Mouse (Mus musculus) right cerebral cortex, postnatal 10 days (tissue): ENCODE data around the gene Wdr78.

ENCODE experiments used
- DNase-seq, 2 experiments: peaks; one replicate each; pipeline ENCODE4 v3.0.0; 2021; ENCODE audit warnings: low spot score in 2 of 2

The Wdr78 gene

DNA sequence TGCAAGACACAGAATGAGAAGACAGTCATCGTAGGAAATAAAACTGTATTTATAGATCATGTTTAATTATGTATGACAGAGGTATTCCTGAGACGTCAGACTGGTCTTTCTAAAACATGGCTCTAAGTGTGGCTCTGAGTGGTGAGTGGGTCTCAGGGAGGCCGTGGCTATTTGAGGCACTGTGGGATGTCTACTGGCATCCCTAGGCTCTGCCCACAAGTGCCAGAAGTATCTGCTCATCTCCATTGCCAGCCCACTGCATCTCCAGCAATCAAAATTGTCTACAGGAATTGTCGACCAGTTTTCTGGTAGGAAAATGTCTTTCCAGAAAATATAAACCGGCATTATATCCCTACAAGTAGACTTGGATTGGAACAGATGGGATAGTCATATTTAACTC is 57.4 kb downstream of the Wdr78 start:
- DNase-seq: no peak

DNA sequence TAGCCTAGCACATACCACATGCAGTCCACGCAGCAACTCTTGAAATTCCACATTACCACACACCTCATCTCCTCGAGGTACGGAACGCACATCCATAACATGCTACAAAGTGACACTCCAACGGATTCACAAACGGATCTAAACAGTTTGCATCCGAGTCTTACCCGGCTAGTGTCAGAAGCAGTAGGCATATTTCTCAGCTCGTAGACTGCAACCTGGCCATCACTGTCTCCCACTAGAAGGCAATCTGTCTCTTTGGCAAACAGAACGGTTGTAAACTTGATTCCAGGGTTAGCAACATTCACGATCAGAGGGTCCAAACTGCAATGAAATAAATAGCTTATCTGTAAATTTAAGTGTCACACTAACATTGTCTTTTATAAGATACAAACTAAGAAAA is 66.3 kb downstream of the Wdr78 start:
- no peak for DNase-seq

DNA sequence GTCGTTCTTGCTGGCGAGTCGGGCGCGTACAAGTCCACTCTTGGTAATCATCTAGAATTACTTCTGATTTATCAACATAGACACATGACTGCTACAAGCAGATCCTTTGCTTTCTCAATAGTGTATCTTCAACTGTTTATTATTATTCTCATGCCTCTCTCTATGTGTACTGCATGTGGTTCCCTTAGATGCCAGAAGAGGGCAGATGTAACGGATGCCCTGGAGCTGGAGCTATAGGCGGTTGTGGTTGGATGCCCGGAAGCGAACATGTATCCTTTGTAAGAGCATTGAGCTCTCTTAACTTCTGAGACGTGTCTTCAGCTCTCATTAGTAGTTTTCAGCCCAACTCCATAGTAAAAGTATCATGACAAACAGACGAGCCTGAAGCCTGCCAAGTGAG is 71.4 kb downstream of the Wdr78 start:
- DNase-seq: no peak

DNA sequence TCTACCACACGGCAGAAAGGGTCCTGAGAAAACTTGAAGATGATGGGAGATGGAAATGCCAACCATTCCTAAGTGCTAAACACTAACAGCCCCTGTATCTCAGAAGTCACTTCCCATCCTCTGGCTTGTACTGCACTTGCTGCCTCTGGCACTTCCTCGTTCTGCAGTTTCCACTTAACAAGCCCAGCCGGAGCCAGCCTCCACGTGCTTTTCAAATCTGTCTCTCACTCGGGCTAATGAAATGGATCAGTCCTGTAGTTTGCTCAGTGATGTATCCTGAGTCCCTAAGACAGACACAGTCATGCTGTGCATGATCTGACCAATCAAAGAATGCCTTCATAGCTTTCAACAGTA is 74.5 kb downstream of the Wdr78 start:
- DNase-seq: no peak

DNA sequence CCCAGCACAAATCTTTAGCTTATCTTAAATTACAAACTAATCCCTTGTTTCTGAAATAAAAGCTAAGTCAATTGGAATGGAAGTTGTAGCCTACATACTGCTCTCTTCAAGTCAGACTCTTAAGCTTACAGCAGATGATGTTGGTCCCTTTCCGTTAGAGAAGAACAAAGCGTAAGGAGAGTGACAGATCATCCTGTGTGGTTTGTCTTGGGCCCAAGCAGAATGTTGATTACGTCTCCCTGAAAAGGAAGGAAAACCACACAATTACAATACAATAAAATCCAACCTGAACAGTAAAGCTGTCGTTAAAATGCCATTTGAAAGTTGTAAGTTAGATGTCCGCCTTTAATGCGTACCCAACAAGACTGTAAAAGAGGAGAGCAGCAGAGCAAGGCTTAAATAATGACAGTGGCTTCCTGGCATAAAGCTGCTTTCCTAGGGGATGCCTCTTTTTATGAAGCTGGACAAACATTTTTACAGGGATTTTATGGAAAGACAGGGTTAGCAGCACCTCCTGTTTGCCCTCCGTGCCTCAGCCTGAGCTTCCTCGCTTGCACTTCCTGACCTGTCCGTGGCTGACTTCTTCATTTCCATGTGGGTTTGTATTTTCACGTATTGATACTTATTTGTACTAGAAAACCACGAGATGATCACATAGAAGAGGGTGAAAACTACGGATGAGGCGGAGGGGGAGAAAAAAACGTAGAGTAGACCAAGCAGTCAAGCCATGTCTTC is 75.1 kb downstream of the Wdr78 start:
- DNase-seq: no peak

DNA sequence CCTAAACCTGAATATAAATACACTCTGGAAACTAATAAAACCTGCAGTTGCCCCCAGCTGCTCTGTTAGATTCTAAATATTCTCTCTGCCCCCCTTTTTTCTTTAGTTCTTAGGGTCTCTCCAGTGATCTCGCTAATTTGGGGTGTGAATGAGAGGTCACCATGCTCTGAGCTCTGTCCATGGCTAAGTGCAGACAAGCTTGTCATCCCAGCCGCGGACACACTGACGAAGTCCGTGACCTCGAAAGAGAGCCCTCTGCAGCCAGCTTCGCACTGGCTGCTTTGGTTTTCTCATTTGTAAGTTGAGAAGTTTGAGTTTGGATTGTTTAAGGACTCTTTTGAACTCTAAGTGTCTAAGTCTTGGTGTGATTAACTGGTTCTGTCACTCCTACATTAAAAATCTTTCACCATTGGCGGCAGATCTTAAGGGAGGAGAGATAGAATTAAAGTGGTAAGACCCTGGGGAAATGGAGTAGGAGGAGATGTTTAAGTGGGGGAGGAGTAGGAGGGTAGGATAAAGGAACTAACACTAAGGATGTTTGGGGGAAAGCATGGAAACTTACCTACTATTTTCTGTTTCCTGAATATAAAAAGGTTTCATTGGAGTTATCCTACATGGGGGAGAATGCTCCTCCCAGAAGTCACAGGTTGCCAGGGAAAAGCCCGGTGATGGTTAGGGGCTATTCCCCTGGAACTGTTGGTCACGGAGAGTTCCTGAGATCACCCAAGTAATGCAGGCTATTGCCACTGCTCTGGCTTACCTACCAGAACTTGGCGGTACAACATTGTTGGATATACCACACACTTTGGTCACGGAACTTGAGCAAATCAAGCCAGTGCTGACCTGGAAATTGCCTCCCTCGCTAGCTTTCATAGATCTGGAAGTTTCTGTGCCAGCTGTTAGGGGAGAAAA is 85.9 kb downstream of the Wdr78 start:
- no peak for DNase-seq

DNA sequence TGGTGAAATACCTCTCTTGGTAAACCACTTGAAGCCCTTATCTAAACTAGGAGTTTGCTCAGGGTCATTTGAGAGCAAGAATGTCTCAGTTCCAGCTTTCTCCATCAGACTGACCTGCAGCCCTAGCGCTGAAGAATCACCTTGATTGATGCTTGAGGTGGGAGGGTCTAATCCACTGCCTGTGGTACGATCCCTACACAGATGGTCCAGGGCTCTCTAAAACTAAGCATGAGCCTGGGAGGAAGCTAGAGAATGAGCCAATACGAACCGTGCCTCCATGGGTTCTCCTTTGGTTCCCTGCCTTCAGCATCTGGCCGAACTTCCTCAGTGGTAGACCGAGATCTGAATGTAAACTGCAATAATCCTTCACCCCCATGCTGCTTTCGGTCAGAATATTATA is 86.6 kb downstream of the Wdr78 start:
- no peak for DNase-seq

DNA sequence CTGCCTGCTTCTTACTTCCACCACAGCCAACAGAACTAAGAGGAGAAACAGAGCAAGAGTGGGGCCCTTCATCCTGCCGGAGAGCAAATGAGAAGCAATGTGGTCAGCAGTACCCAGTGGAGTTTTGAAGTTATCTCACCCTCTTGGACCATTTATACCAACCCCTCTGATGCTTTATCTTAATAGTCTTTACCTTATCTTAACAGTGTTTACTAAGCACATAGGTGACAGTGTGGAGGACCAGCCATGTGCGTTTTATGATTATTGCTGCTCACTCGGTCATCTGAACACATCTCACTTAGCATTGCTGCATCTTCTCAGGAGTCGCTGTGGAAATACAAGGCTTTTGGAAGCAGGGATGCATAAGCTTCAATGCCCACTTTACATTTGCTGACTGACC is 87.7 kb downstream of the Wdr78 start, which contains the start of gene Insl5:
Insl5 (minus strand) TSS at position 222 of the 400 bp plus-strand sequence.
- DNase-seq: no peak

DNA sequence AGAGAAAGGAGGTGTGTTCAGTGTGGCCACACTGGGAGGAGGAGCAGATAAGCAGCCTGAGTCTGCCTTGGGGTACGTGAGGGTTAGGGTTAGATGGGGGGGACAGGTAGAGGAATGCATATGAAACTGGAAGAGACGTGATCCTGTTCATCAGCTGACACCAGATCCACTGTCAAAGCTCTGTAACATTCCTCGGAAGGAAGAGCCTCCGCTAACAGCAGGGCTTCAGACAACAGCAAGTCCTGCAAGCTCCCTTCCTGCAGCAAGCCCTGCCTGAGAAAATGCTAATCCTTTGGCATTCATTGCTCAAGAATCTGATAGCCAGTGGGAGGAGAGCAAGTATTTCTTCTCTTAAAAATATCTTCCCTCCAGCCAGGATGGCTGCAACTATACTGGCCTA is 100.9 kb downstream of the Wdr78 start:
- DNase-seq: no peak

DNA sequence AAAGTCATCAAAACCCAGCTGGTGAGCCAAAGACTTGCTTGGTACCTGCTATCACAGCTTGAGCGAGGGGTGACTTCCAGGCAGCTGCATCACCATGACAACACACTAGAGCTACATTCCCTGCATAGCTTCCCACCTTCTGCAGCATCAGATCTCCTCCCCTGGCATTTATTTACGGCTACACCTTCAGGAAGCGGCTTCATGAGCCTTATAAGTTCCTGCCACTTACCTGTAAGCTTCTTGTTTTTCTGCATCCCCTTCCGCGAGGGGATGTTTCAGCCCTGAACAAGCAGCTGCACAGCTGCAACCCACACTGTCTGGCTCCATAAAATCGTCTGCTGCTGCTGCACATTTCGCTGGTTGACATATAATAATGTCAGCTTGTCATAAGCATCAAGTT is 102.5 kb downstream of the Wdr78 start:
- peak; percentile 30 to 53 for DNase-seq

DNA sequence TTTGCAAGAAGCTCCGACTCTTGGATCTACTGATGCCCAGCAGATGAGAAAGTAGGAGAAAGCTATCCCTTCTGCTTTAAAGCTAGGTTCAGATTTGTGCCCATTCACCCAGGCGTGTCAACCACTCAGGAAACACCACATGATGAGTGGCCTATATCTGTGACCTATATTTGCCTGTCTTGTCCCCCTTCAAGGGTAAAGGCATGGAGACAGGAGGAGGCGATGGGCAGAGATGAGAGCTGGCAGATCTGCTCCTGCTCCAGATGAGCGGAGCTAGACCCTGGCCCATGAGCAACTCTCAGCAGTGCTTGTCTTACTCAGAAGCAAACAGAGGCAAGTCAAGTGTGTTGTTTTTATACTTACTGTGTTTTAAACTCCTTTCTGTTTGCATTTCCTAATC is 103.6 kb downstream of the Wdr78 start:
- DNase-seq: no peak

DNA sequence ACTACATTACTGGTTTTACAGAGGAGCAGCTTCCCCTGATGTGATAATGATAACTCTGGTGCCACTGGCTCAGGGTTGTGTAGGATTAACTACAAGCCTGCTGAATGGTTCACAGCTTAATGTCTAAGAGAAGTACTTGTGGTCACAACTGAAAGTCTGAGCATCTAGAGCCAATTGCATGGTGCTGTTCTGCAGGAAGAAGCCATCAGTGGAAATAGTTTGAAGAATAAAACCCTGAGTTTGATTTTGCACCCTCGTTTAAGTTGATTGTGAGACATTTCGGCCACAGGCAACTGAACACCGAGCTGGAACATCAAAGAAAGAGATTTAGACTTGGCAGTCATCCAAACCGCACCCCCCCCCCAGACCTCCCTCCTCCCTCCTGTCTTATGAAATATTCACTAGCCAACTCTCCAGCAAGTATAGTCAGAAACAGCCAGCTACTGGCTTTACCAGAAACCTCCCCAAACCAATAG is 107.4 kb downstream of the Wdr78 start:
- DNase-seq: no peak

DNA sequence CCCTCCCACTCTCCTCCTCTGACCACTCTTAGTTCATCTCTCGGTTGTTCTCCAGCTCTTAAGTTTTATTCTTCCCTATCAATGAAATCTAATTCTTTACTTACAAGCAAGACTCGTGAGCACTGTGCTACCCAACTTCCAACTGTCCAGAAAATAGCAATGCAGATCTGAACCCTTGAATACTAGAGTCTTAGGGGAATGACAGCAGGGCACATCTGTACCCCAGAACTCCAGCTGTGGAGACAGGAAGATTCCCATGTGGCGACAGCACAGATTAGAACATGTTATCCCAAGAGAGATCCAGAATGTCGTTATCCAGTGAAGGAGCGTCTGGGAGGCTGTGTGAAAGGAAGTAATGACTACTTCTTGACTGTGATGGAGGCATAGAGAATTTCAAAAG is 108.1 kb downstream of the Wdr78 start:
- no peak for DNase-seq

DNA sequence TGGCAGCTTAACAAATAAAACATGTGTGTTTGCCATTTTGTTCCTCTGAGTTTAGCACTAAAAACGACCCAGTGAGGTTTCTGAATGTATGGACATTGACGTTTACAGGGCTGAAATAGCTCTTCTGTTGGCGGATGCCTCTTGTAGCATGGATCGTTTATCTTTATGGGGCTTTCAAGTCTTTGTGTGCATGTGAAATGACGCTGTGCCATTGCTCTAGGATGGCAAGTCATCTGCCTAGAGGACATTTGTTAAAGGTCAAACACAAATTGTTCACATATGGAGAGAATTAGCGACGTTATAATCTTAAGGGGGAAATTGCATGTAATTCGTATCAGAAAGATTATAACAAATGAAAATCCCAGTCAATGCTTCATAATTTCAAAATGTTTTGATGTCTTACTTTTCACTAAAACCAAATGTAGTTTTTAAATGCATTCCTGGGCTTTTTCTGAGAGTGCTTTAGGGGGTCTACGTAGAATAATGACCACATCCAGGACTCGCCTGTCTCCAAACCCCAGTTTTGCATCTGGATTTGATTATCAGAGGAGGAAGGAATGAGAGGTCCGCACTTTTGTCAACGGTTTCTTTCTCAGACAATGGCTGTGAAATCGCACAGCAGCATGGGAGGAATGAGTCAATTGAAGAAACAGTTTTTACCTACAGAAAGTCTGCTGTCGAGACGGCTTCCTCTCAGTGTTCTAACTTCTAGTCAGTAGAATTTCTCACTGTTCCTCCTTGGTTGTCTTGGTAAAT is 109.0 kb downstream of the Wdr78 start:
- DNase-seq: no peak

DNA sequence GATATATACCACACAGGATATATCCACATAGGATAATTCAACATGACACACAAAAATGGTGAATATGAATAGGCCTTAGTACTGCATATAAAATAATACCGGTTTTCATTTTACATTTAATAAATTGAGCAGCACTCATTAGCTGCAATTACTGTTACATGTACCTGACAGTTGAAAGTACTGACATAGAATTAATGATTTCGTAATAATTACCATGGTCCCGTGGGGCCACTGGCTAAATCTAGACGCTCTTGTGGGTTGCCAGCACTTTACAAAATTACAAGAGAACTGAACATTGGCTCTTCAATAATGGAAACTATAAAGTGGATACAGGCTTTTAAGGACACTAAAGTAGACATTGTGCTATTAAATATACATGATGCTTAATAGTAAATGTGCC is 109.7 kb downstream of the Wdr78 start:
- no peak for DNase-seq

DNA sequence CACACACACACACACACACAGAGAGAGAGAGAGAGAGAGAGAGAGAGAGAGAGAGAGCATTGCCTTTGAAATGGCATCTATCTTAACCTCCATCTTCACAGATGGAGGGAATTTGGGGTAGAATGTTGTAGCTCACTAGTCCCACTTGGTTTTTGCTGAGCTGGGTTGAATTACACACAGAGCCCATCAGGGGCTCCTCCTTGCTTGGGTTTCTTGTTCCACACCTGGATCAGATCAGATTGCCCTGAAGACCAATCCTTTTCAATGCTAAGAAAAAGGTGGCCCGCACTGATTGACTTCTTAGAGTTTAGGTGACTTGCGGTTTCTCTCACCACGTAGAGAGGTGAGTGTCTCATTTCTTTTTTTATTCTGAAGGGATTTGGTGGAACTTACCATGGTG is 122.7 kb downstream of the Wdr78 start:
- DNase-seq: no peak

DNA sequence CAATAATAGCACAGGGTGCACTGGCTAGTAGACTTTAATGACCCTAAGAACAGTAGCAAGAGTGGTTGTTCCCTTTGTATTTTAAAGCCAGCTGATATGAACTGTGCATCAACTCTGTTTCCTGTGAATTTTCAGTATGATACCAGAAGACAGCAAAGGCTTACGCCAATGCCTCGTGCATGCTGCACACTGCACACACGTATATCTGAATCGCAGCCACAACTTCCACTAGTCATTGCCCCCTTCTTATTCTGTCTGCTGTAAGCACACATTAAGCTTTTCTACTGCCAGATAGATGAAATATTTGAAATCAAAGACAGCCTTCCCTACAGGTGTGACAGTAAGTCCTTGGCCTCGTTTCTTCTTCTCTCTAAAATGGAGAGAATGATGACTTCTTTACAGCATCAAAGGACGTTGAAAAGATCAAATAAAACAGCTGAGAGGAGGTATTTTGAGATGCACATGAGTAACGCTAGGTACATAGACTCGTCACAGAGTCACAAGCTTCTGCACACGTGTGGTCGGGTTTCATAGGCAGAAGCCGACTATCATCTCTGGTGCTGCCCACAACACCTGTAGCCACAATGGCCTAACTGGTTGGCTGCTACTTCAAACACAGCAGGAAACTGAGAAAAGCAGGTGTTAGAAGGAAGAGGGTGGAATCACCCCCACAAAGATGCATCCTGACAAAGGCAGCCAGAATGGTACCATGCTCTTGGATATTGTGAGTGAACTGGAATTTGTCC is 123.6 kb downstream of the Wdr78 start:
- no peak for DNase-seq

DNA sequence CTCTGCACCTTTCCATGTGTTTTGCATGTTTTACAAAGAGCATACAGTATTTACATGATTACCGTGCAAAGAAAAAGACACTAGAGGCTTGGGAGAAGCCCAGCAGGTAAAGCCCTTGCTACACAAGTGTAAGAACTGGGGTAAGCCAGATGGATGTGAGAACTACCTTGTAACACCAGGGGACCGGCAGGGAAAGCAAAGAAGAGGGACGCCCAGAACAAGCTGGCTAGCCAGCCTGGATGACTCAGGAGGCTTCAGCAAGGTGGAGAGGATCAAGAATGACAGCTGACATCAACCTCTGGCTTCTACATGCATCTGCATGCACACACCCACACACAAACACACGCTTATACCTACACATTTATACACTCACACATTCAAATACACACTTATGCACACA is 124.3 kb downstream of the Wdr78 start:
- DNase-seq: no peak

DNA sequence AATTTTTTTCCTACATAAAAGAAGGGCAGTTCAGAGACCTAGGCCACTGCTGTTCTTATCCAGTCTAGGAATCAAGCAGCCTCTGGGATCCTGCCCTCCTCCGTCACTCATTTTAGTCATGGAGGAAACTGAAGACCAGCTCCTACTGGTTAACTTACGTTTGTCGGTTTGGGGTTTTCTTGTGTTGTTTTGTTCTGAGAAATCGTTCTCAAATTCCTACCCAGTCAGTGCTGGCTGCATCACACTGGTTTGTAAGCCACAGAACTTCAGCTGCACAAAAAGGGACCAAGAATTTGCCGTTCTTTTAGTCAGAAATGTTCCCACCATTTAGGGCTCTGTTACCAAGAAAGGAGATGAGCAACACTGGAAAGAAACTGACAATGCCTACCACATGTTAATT is 125.0 kb downstream of the Wdr78 start:
- DNase-seq: no peak

DNA sequence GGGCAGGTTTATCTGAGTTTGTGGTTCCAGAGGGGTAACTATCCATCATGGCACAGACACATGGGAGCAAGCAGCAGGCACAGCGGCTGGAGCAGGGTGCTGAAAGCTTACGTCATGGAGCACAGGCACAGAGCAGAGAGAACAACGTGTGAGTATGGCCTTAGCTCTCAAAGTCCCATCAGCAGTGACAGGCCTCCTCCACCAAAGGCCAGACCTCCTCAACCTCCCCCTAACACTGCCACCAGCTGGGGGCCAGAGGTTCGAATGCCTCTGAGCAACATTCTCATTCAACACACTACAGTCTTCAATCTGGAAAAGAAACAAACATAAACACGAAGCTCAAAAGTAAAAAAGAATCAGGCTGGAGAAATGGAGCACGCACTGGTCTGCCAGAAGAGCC is 125.8 kb downstream of the Wdr78 start:
- DNase-seq: no peak
